Mouse (Mus musculus) CH12.LX (cell line): ENCODE results near the gene Podxl. TPM values are rescaled to one million over a fixed set of nuclear protein-coding genes. Genes with fewer than 3 reads are reported as not detected.
"Not testable (repeated sequence)": the region's sequence is repeated elsewhere in the genome, so short reads cannot be mapped to it uniquely, and the experiment has no call there.

Experiments used
- DNase-seq: peaks from one replicate; pipeline ENCODE4 v3.0.0-alpha.2; 2013; ENCODE audit errors: extremely low read depth
- H3K27ac ChIP-seq: 2 replicates; pipeline ENCODE4 v1.5.1; 2012; ENCODE audit warnings: low read depth, mild to moderate bottlenecking, control low read depth, moderate library complexity; ENCODE audit not compliant: insufficient read depth
- H3K27me3 ChIP-seq: replicated peaks from 2 replicates; pipeline ENCODE3; 2012; ENCODE audit warnings: inconsistent platforms
- H3K36me3 ChIP-seq, 2 experiments: replicated peaks in 1 of 2; 2 replicates each; pipeline versions ENCODE3 to v1.6.1; 2012; ENCODE audit warnings: inconsistent platforms in 1 of 2, low read length in 1 of 2, mild to moderate bottlenecking in 1 of 2, mixed read lengths in 1 of 2, moderate library complexity in 1 of 2; ENCODE audit not compliant: control insufficient read depth in 1 of 2, insufficient read depth in 1 of 2
- H3K4me1 ChIP-seq, 2 experiments: 2 replicates each; pipeline ENCODE4 v1.6.1; 2012; ENCODE audit warnings: inconsistent platforms in 1 of 2, moderate library complexity in 1 of 2; ENCODE audit not compliant: insufficient read depth in 2 of 2, control insufficient read depth in 1 of 2
- H3K4me2 ChIP-seq: 2 replicates; pipeline ENCODE4 v1.6.1; 2012; ENCODE audit warnings: low read depth, mild to moderate bottlenecking, control low read depth; ENCODE audit not compliant: poor library complexity, insufficient read depth, severe bottlenecking
- H3K4me3 ChIP-seq, 3 experiments: fragments of 150-350 bp in 1 of 3; sonication (generic) in 1 of 3; replicated peaks in 1 of 3; 2 replicates each; pipeline versions ENCODE3 to v1.5.1; 2011 to 2012; ENCODE audit warnings: low read depth in 2 of 3, low read length in 2 of 3, mild to moderate bottlenecking in 2 of 3, moderate library complexity in 2 of 3, control low read depth in 1 of 3, improper control_type of control experiment in 1 of 3, inconsistent platforms in 1 of 3, mixed read lengths in 1 of 3; ENCODE audit not compliant: poor library complexity in 1 of 3
- H3K79me2 ChIP-seq: replicated peaks from 2 replicates; pipeline ENCODE4 v1.6.1; 2012; ENCODE audit warnings: mild to moderate bottlenecking, moderate library complexity; ENCODE audit not compliant: control insufficient read depth, poor library complexity, insufficient read depth, severe bottlenecking; ENCODE audit errors: extremely low read depth
- H3K9ac ChIP-seq: 2 replicates; pipeline ENCODE4 v1.6.1; 2012; ENCODE audit warnings: low read depth, mild to moderate bottlenecking, control low read depth, moderate library complexity; ENCODE audit not compliant: insufficient read depth
- H3K9me3 ChIP-seq: replicated peaks from 2 replicates; pipeline ENCODE3; 2012; ENCODE audit warnings: low read length, inconsistent platforms, mixed read lengths
- BHLHE40 ChIP-seq: IDR thresholded peaks from 2 replicates; pipeline ENCODE4 v1.6.1; 2011; ENCODE audit warnings: mild to moderate bottlenecking, low read depth, low read length, improper control_type of control experiment
- E2F4 ChIP-seq: IDR thresholded peaks from 2 replicates; pipeline ENCODE4 v1.6.1; 2011; ENCODE audit warnings: low read depth, low read length, improper control_type of control experiment; ENCODE audit not compliant: insufficient replicate concordance
- JUN ChIP-seq: IDR thresholded peaks from 2 replicates; pipeline ENCODE4 v1.6.1; 2011; ENCODE audit warnings: low read depth, mild to moderate bottlenecking, low read length, improper control_type of control experiment, moderate library complexity; ENCODE audit not compliant: insufficient read depth
- JUND ChIP-seq: conservative IDR thresholded peaks from 2 replicates; pipeline ENCODE4 v1.6.1; 2011; ENCODE audit warnings: low read depth, low read length, improper control_type of control experiment
- KAT2A ChIP-seq: IDR thresholded peaks from 2 replicates; pipeline ENCODE4 v1.6.1; 2012; ENCODE audit warnings: low read length, improper control_type of control experiment, inconsistent platforms; ENCODE audit not compliant: insufficient replicate concordance
- MAFK ChIP-seq: IDR thresholded peaks from 2 replicates; pipeline ENCODE4 v1.6.1; 2011; ENCODE audit warnings: low read length, improper control_type of control experiment; ENCODE audit not compliant: insufficient replicate concordance
- MYC ChIP-seq: IDR thresholded peaks from 2 replicates; pipeline ENCODE4 v1.6.1; 2011; ENCODE audit warnings: low read depth, mild to moderate bottlenecking, improper control_type of control experiment, low read length
- NRF1 ChIP-seq: IDR thresholded peaks from 2 replicates; pipeline ENCODE4 v1.6.1; 2014; ENCODE audit warnings: low read depth, mild to moderate bottlenecking, inconsistent platforms, low read length, improper control_type of control experiment, moderate library complexity
- POLR2A ChIP-seq: IDR thresholded peaks from 2 replicates; pipeline ENCODE4 v1.6.1; 2011; ENCODE audit warnings: low read depth, mild to moderate bottlenecking, improper control_type of control experiment, low read length
- RCOR1 ChIP-seq: conservative IDR thresholded peaks from 2 replicates; pipeline ENCODE4 v1.6.1; 2012; ENCODE audit warnings: low read depth, mild to moderate bottlenecking, inconsistent platforms, low read length, improper control_type of control experiment
- TBP ChIP-seq: conservative IDR thresholded peaks from 2 replicates; pipeline ENCODE4 v1.6.1; 2011; ENCODE audit warnings: low read depth, low read length, improper control_type of control experiment
- USF1 ChIP-seq: IDR thresholded peaks from 2 replicates; pipeline ENCODE4 v1.6.1; 2014; ENCODE audit warnings: low read depth, mild to moderate bottlenecking, inconsistent platforms, low read length, improper control_type of control experiment
- ZMIZ1 ChIP-seq: IDR thresholded peaks from 2 replicates; pipeline ENCODE4 v1.6.1; 2012; ENCODE audit warnings: low read depth, mild to moderate bottlenecking, inconsistent platforms, low read length, improper control_type of control experiment
- ZNF384 ChIP-seq: IDR thresholded peaks from 2 replicates; pipeline ENCODE4 v1.6.1; 2012; ENCODE audit warnings: low read depth, low read length, improper control_type of control experiment, inconsistent platforms
- dilution Hi-C: fragments of 300-500 bp; cut with MboI; formaldehyde crosslinking; loops from 2 replicates; pipeline ENCODE4 v1.14.3; 2020; ENCODE audit warnings: low sequenced_read_pairs; ENCODE audit not compliant: extremely low pct_unique_long_range_greater_than_20kb, extremely low pct_ligation_motif_present
- in situ Hi-C: fragments of 300-500 bp; cut with MboI; formaldehyde crosslinking; loops from 3 replicates; pipeline ENCODE4 v1.14.3; 2019; ENCODE audit warnings: low sequenced_read_pairs, low pct_ligation_motif_present, low pct_unique_long_range_greater_than_20kb, mixed read lengths
- polyA plus RNA-seq: library from polyadenylated mRNA; unstranded; fragments of >175 nt; gene quantifications from 2 replicates; pipeline ENCODE4 v1.2.1, GENCODE M21; 2012; ENCODE audit warnings: low read depth; ENCODE audit not compliant: insufficient read length
- total RNA-seq, 2 experiments: library from RNA; depleted of rRNA; stranded (reverse); fragments of 300-350 nt in 1 of 2; fragments of >200 nt in 1 of 2; gene quantifications; 2 replicates each; pipeline ENCODE4 v1.2.3; 2012 to 2014

Podxl gene
- total and polyA plus RNA-seq, 3 experiments, result not detected

- peaks cover 79% of the 10 kb centered on the region for H3K27me3 ChIP-seq
- H3K36me3 ChIP-seq, H3K79me2 ChIP-seq, H3K4me1 ChIP-seq, H3K9me3 ChIP-seq, H3K9ac ChIP-seq, H3K4me3 ChIP-seq, H3K4me2 ChIP-seq, in situ Hi-C loops, H3K27ac ChIP-seq, dilution Hi-C loops, DNase-seq: not testable (repeated sequence)
- peak; percentile 31; the same call in 1 of the 2 replicates for TF ChIP-seq ZNF384
These were observed 1.8 kb downstream of the Podxl start for GRCm38 (mm10) chr6:31561948-31562347.

- Histone ChIP-seq H3K9ac (no peak overlapping the region), H3K27me3 (peaks cover 89% of the 10 kb centered on the region), H3K9me3 (no peaks in the 10 kb centered on the region), H3K27ac (no peak overlapping the region), H3K4me1 (no peaks in the 10 kb centered on the region), H3K4me2 (no peak overlapping the region), H3K4me3 (no peak overlapping the region), H3K36me3 (no peaks in the 10 kb centered on the region), H3K79me2 (no peaks in the 10 kb centered on the region)
- in situ Hi-C loops, result no loop called here
- TF ChIP-seq TBP (no peak), NRF1 (no peak), JUND (no peak), MYC (no peak), BHLHE40 (no peak)
- dilution Hi-C loops, result no loop called here
- no peak for DNase-seq
These were observed 3.4 kb downstream of the Podxl start for GRCm38 (mm10) chr6:31560138-31560959.

DNA sequence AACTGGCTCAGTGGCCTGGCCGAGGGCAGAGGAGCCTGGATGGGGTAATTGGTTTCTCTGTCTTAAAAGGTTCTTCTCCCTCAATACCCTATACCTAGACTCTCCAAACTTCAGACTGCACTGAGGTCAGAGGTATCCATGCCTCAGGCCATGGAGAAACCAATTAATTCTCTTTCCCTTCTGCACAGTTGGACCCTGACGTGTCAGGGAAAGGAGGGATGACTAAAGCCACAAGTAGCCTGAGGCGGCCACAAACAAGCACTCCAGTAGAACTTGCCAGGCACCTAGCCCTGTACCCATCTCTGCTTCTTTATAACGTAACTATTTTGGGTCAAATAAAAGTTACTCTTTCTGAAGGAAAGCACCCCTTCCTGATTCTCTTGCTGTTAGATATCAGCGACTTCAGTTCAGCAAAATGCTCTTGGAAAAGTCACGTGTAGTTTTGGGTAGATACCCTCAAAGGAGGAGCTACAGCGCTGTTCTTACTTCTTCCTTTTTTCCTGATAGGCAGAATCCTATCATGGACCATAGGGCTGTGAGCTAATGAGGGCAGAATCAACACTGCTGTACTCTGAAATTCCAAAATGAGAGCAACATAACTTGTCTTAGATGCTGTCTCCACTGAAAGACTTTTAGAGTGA lies 7.2 kb downstream of the Podxl start:
- no peak overlapping the region for H3K4me2 ChIP-seq
- H3K27me3 ChIP-seq, result peaks cover 92% of the 10 kb centered on the region
- H3K9me3 ChIP-seq, result no peaks in the 10 kb centered on the region
- in situ Hi-C loops, result no loop called here
- H3K4me3 ChIP-seq, result no peak overlapping the region
- DNase-seq, result no peak
- no peaks in the 10 kb centered on the region for H3K79me2 ChIP-seq
- H3K4me1 ChIP-seq, result no peaks in the 10 kb centered on the region
- no peak overlapping the region for H3K27ac ChIP-seq
- no peaks in the 10 kb centered on the region for H3K36me3 ChIP-seq
- TF ChIP-seq JUN (no peak), KAT2A (no peak), MAFK (no peak), USF1 (no peak), E2F4 (no peak), NRF1 (no peak), POLR2A (no peak), ZMIZ1 (no peak), RCOR1 (no peak)
- dilution Hi-C loops, result no loop called here
- no peak overlapping the region for H3K9ac ChIP-seq
